Mouse (Mus musculus) megakaryocyte, embryonic 14.5 days (primary cell): ENCODE data around the gene Sipa1l2.

Source experiments
- FLI1 ChIP-seq: IDR thresholded peaks from 2 replicates; pipeline ENCODE4 v1.6.1; 2012; ENCODE audit warnings: low read length, inconsistent platforms, mixed read lengths
- GATA1 ChIP-seq: IDR thresholded peaks from 3 replicates; pipeline ENCODE4 v1.6.1; 2012; ENCODE audit warnings: mixed read lengths, low read length, inconsistent platforms, borderline replicate concordance

- TF ChIP-seq GATA1 (no peak), FLI1 (no peak)
Observed at GRCm38 (mm10) chr8:125570389-125570788, 781 bp upstream of the Sipa1l2 start.
